Mouse (Mus musculus) CH12.LX (cell line): ENCODE measurements around the gene Rxfp4. TPM values are rescaled to one million over a fixed set of nuclear protein-coding genes. Genes with fewer than 3 reads are reported as not detected.

Experiments used
- DNase-seq: peaks from one replicate; pipeline ENCODE4 v3.0.0-alpha.2; 2013; ENCODE audit errors: extremely low read depth
- H3K27ac ChIP-seq: 2 replicates; pipeline ENCODE4 v1.5.1; 2012; ENCODE audit warnings: low read depth, mild to moderate bottlenecking, control low read depth, moderate library complexity; ENCODE audit not compliant: insufficient read depth
- H3K27me3 ChIP-seq: replicated peaks from 2 replicates; pipeline ENCODE3; 2012; ENCODE audit warnings: inconsistent platforms
- H3K36me3 ChIP-seq, 2 experiments: replicated peaks in 1 of 2; 2 replicates each; pipeline versions ENCODE3 to v1.6.1; 2012; ENCODE audit warnings: inconsistent platforms in 1 of 2, low read length in 1 of 2, mild to moderate bottlenecking in 1 of 2, mixed read lengths in 1 of 2, moderate library complexity in 1 of 2; ENCODE audit not compliant: control insufficient read depth in 1 of 2, insufficient read depth in 1 of 2
- H3K4me1 ChIP-seq, 2 experiments: 2 replicates each; pipeline ENCODE4 v1.6.1; 2012; ENCODE audit warnings: inconsistent platforms in 1 of 2, moderate library complexity in 1 of 2; ENCODE audit not compliant: insufficient read depth in 2 of 2, control insufficient read depth in 1 of 2
- H3K4me2 ChIP-seq: 2 replicates; pipeline ENCODE4 v1.6.1; 2012; ENCODE audit warnings: low read depth, mild to moderate bottlenecking, control low read depth; ENCODE audit not compliant: poor library complexity, insufficient read depth, severe bottlenecking
- H3K4me3 ChIP-seq, 3 experiments: fragments of 150-350 bp in 1 of 3; sonication (generic) in 1 of 3; replicated peaks in 1 of 3; 2 replicates each; pipeline versions ENCODE3 to v1.5.1; 2011 to 2012; ENCODE audit warnings: low read depth in 2 of 3, low read length in 2 of 3, mild to moderate bottlenecking in 2 of 3, moderate library complexity in 2 of 3, control low read depth in 1 of 3, improper control_type of control experiment in 1 of 3, inconsistent platforms in 1 of 3, mixed read lengths in 1 of 3; ENCODE audit not compliant: poor library complexity in 1 of 3
- H3K79me2 ChIP-seq: replicated peaks from 2 replicates; pipeline ENCODE4 v1.6.1; 2012; ENCODE audit warnings: mild to moderate bottlenecking, moderate library complexity; ENCODE audit not compliant: control insufficient read depth, poor library complexity, insufficient read depth, severe bottlenecking; ENCODE audit errors: extremely low read depth
- H3K9ac ChIP-seq: 2 replicates; pipeline ENCODE4 v1.6.1; 2012; ENCODE audit warnings: low read depth, mild to moderate bottlenecking, control low read depth, moderate library complexity; ENCODE audit not compliant: insufficient read depth
- H3K9me3 ChIP-seq: replicated peaks from 2 replicates; pipeline ENCODE3; 2012; ENCODE audit warnings: low read length, inconsistent platforms, mixed read lengths
- CTCF ChIP-seq, 2 experiments: IDR thresholded peaks in 1 of 2; conservative IDR thresholded peaks in 1 of 2; 2 replicates each; pipeline ENCODE4 v1.5.1; 2011 to 2012; ENCODE audit warnings: low read depth in 2 of 2, low read length in 2 of 2, improper control_type of control experiment in 1 of 2, inconsistent platforms in 1 of 2, mild to moderate bottlenecking in 1 of 2, moderate library complexity in 1 of 2
- E2F4 ChIP-seq: IDR thresholded peaks from 2 replicates; pipeline ENCODE4 v1.6.1; 2011; ENCODE audit warnings: low read depth, low read length, improper control_type of control experiment; ENCODE audit not compliant: insufficient replicate concordance
- ELF1 ChIP-seq: IDR thresholded peaks from 2 replicates; pipeline ENCODE4 v1.6.1; 2014; ENCODE audit warnings: low read depth, mild to moderate bottlenecking, inconsistent platforms, low read length, improper control_type of control experiment
- HCFC1 ChIP-seq: IDR thresholded peaks from 2 replicates; pipeline ENCODE4 v1.6.1; 2012; ENCODE audit warnings: low read depth, mild to moderate bottlenecking, inconsistent platforms, low read length, improper control_type of control experiment
- IRF4 ChIP-seq: IDR thresholded peaks from 2 replicates; pipeline ENCODE4 v1.6.1; 2014; ENCODE audit warnings: low read depth, mild to moderate bottlenecking, inconsistent platforms, low read length, improper control_type of control experiment
- JUN ChIP-seq: IDR thresholded peaks from 2 replicates; pipeline ENCODE4 v1.6.1; 2011; ENCODE audit warnings: low read depth, mild to moderate bottlenecking, low read length, improper control_type of control experiment, moderate library complexity; ENCODE audit not compliant: insufficient read depth
- JUND ChIP-seq: conservative IDR thresholded peaks from 2 replicates; pipeline ENCODE4 v1.6.1; 2011; ENCODE audit warnings: low read depth, low read length, improper control_type of control experiment
- KAT2A ChIP-seq: IDR thresholded peaks from 2 replicates; pipeline ENCODE4 v1.6.1; 2012; ENCODE audit warnings: low read length, improper control_type of control experiment, inconsistent platforms; ENCODE audit not compliant: insufficient replicate concordance
- MAFK ChIP-seq: IDR thresholded peaks from 2 replicates; pipeline ENCODE4 v1.6.1; 2011; ENCODE audit warnings: low read length, improper control_type of control experiment; ENCODE audit not compliant: insufficient replicate concordance
- MAX ChIP-seq: IDR thresholded peaks from 2 replicates; pipeline ENCODE4 v1.6.1; 2011; ENCODE audit warnings: low read length, improper control_type of control experiment
- MAZ ChIP-seq: IDR thresholded peaks from 2 replicates; pipeline ENCODE4 v1.6.1; 2012; ENCODE audit warnings: low read depth, mild to moderate bottlenecking, inconsistent platforms, low read length, improper control_type of control experiment, moderate library complexity
- MEF2A ChIP-seq: IDR thresholded peaks from 2 replicates; pipeline ENCODE4 v1.6.1; 2014; ENCODE audit warnings: low read depth, mild to moderate bottlenecking, inconsistent platforms, low read length, improper control_type of control experiment, borderline replicate concordance
- MYC ChIP-seq: IDR thresholded peaks from 2 replicates; pipeline ENCODE4 v1.6.1; 2011; ENCODE audit warnings: low read depth, mild to moderate bottlenecking, improper control_type of control experiment, low read length
- NELFE ChIP-seq: IDR thresholded peaks from 2 replicates; pipeline ENCODE4 v1.6.1; 2011; ENCODE audit warnings: low read depth, low read length, improper control_type of control experiment
- NRF1 ChIP-seq: IDR thresholded peaks from 2 replicates; pipeline ENCODE4 v1.6.1; 2014; ENCODE audit warnings: low read depth, mild to moderate bottlenecking, inconsistent platforms, low read length, improper control_type of control experiment, moderate library complexity
- PAX5 ChIP-seq: IDR thresholded peaks from 2 replicates; pipeline ENCODE4 v1.6.1; 2012; ENCODE audit warnings: low read length, inconsistent platforms, mixed read lengths
- POLR2A ChIP-seq: IDR thresholded peaks from 2 replicates; pipeline ENCODE4 v1.6.1; 2011; ENCODE audit warnings: low read depth, mild to moderate bottlenecking, improper control_type of control experiment, low read length
- SIN3A ChIP-seq: IDR thresholded peaks from 2 replicates; pipeline ENCODE4 v1.6.1; 2012; ENCODE audit warnings: low read length, improper control_type of control experiment, inconsistent platforms
- SMC3 ChIP-seq: IDR thresholded peaks from 2 replicates; pipeline ENCODE4 v1.6.1; 2011; ENCODE audit warnings: low read depth, low read length, improper control_type of control experiment
- TBP ChIP-seq: conservative IDR thresholded peaks from 2 replicates; pipeline ENCODE4 v1.6.1; 2011; ENCODE audit warnings: low read depth, low read length, improper control_type of control experiment
- TCF12 ChIP-seq: IDR thresholded peaks from 2 replicates; pipeline ENCODE4 v1.6.1; 2014; ENCODE audit warnings: low read depth, mild to moderate bottlenecking, inconsistent platforms, low read length, improper control_type of control experiment
- USF1 ChIP-seq: IDR thresholded peaks from 2 replicates; pipeline ENCODE4 v1.6.1; 2014; ENCODE audit warnings: low read depth, mild to moderate bottlenecking, inconsistent platforms, low read length, improper control_type of control experiment
- USF2 ChIP-seq: conservative IDR thresholded peaks from 2 replicates; pipeline ENCODE4 v1.6.1; 2011; ENCODE audit warnings: low read depth, low read length, improper control_type of control experiment
- ZMIZ1 ChIP-seq: IDR thresholded peaks from 2 replicates; pipeline ENCODE4 v1.6.1; 2012; ENCODE audit warnings: low read depth, mild to moderate bottlenecking, inconsistent platforms, low read length, improper control_type of control experiment
- ZNF384 ChIP-seq: IDR thresholded peaks from 2 replicates; pipeline ENCODE4 v1.6.1; 2012; ENCODE audit warnings: low read depth, low read length, improper control_type of control experiment, inconsistent platforms
- dilution Hi-C: fragments of 300-500 bp; cut with MboI; formaldehyde crosslinking; loops from 2 replicates; pipeline ENCODE4 v1.14.3; 2020; ENCODE audit warnings: low sequenced_read_pairs; ENCODE audit not compliant: extremely low pct_unique_long_range_greater_than_20kb, extremely low pct_ligation_motif_present
- in situ Hi-C: fragments of 300-500 bp; cut with MboI; formaldehyde crosslinking; loops from 3 replicates; pipeline ENCODE4 v1.14.3; 2019; ENCODE audit warnings: low sequenced_read_pairs, low pct_ligation_motif_present, low pct_unique_long_range_greater_than_20kb, mixed read lengths
- polyA plus RNA-seq: library from polyadenylated mRNA; unstranded; fragments of >175 nt; gene quantifications from 2 replicates; pipeline ENCODE4 v1.2.1, GENCODE M21; 2012; ENCODE audit warnings: low read depth; ENCODE audit not compliant: insufficient read length
- total RNA-seq, 2 experiments: library from RNA; depleted of rRNA; stranded (reverse); fragments of 300-350 nt in 1 of 2; fragments of >200 nt in 1 of 2; gene quantifications; 2 replicates each; pipeline ENCODE4 v1.2.3; 2012 to 2014

Gene Rxfp4
- total and polyA plus RNA-seq, 3 experiments: not detected

DNA sequence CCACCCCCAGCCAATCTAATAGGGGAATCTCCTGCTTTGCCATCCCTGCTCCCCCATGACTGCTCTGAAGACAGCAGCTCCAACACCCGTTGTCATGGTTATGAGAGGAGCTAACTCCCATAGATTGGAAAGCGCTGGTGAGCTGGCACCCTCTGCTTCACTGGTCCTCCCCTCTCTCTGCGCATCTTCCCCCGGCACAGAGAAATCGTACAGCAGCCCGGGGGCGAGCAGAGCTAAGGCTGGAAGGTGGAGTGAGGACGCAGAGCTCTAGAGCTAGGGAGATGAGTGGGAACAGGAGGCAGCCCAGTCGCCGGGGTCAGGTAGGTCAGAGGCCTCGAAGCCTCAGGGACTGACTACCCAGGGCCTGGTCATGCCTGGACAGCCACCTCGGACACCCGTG, 23.7 kb downstream of the Rxfp4 start:
- H3K4me2 ChIP-seq: no peak overlapping the region
- dilution Hi-C loops: no loop called here
- peaks cover 4 to 58% of the 10 kb centered on the region in 2 experiments for H3K4me1 ChIP-seq
- H3K4me3 ChIP-seq: no peak overlapping the region
- no peaks in the 10 kb centered on the region for H3K9me3 ChIP-seq
- H3K27ac ChIP-seq: no peak overlapping the region
- DNase-seq: no peak
- peaks cover 49% of the 10 kb centered on the region for H3K79me2 ChIP-seq
- no peak for TF ChIP-seq USF1
- no peak for TF ChIP-seq JUND
- TF ChIP-seq ZNF384: no peak
- no peak for TF ChIP-seq MAFK
- no peak for TF ChIP-seq CTCF (conservative IDR thresholded peaks at IDR 0.05 in 1 of 2, IDR thresholded peaks at IDR 0.05 in 1 of 2; ENCODE audit: low read depth in 2 of 2, low read length in 2 of 2)
- TF ChIP-seq MEF2A: no peak
- TF ChIP-seq SIN3A: no peak
- TF ChIP-seq POLR2A: no peak
- no peak for TF ChIP-seq MAZ
- TF ChIP-seq TBP: no peak
- no peak for TF ChIP-seq ELF1
- TF ChIP-seq HCFC1: no peak
- no peak for TF ChIP-seq TCF12
- no peak for TF ChIP-seq JUN
- peaks cover 62 to 92% of the 10 kb centered on the region in 2 experiments for H3K36me3 ChIP-seq
- in situ Hi-C loops: no loop called here
- H3K27me3 ChIP-seq: no peaks in the 10 kb centered on the region
- no peak overlapping the region for H3K9ac ChIP-seq

DNA sequence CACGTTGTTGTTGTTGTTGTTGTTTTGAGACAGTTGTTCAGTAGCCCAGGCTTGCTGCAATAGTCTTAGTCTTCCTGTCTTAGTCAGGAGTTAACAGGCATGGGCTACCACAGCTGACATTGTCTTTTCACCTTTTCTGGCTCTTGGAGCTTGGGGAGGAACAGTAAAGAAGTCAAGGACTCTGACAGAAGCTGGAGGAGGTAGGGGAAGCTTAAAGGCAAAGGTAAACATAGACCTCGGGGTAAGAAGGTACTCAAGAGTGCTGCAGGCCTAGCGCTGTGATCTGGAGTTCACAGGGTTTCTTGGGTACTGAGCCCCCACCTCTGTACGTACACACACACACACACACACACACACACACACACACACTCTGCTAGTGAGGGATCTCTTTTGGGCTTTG, 24.2 kb downstream of the Rxfp4 start:
- in situ Hi-C loops (no loop called here), dilution Hi-C loops (no loop called here)
- no peak overlapping the region for H3K27ac ChIP-seq
- H3K36me3 ChIP-seq: peaks cover 59 to 92% of the 10 kb centered on the region in 2 experiments
- TF ChIP-seq PAX5: no peak
- TF ChIP-seq TBP: no peak
- no peak for TF ChIP-seq IRF4
- no peak for TF ChIP-seq MAX
- TF ChIP-seq SMC3: no peak
- TF ChIP-seq JUN: no peak
- no peak for TF ChIP-seq NELFE
- TF ChIP-seq KAT2A: no peak
- no peak for TF ChIP-seq E2F4
- no peak for TF ChIP-seq ZNF384
- no peak for TF ChIP-seq NRF1
- no peak for TF ChIP-seq ZMIZ1
- TF ChIP-seq SIN3A: no peak
- TF ChIP-seq USF2: no peak
- TF ChIP-seq MYC: no peak
- H3K4me2 ChIP-seq: no peak overlapping the region
- no peaks in the 10 kb centered on the region for H3K27me3 ChIP-seq
- DNase-seq: no peak
- H3K4me3 ChIP-seq: no peak overlapping the region
- H3K4me1 ChIP-seq: peaks cover 8 to 63% of the 10 kb centered on the region in 2 experiments
- no peak overlapping the region for H3K9ac ChIP-seq
- peaks cover 53% of the 10 kb centered on the region for H3K79me2 ChIP-seq
- H3K9me3 ChIP-seq: no peaks in the 10 kb centered on the region
